Mouse (Mus musculus): ENCODE measurements around the gene Ovca2. TPM values are rescaled to one million over a fixed set of nuclear protein-coding genes. Genes with fewer than 3 reads are reported as not detected.

Gene Ovca2
- total RNA-seq, 2 experiments from 2014 or later, result 18.2 to 18.3 TPM

- DNase-seq (ENCODE audit: extremely low spot score in 1 of 2, low spot score in 1 of 2), result no peak
These were observed 7.3 kb downstream of the Ovca2 start for GRCm38 (mm10) chr11:75171186-75171865.

GRCm38 (mm10) chr11:75170136-75170751 is 8.4 kb downstream of the Ovca2 start:
- DNase-seq (ENCODE audit: extremely low spot score in 1 of 2, low spot score in 1 of 2), result peak; percentile 92 to 94

- DNase-seq (ENCODE audit: extremely low spot score in 1 of 2, low spot score in 1 of 2), result no peak
These were observed 9.1 kb downstream of the Ovca2 start, which contains the start of gene Hic1 for GRCm38 (mm10) chr11:75169405-75170080. Gene Hic1 (minus strand): TSS chr11:75169519.

GRCm38 (mm10) chr11:75168590-75169361 is 9.9 kb downstream of the Ovca2 start:
- peak; percentile 76 to 80 for DNase-seq (ENCODE audit: extremely low spot score in 1 of 2, low spot score in 1 of 2)

- no peak for DNase-seq (ENCODE audit: extremely low spot score in 1 of 2, low spot score in 1 of 2)
These were observed 10.7 kb downstream of the Ovca2 start for GRCm38 (mm10) chr11:75167643-75168589.

- DNase-seq (ENCODE audit: extremely low spot score in 1 of 2, low spot score in 1 of 2), result no peak
These were observed 11.6 kb downstream of the Ovca2 start for GRCm38 (mm10) chr11:75166861-75167642.

- no peak for DNase-seq (ENCODE audit: extremely low spot score in 1 of 2, low spot score in 1 of 2)
These were observed 12.3 kb downstream of the Ovca2 start for GRCm38 (mm10) chr11:75166193-75166842.

- DNase-seq (ENCODE audit: extremely low spot score in 1 of 2, low spot score in 1 of 2), result peak; percentile 79 to 87
These were observed 13.0 kb downstream of the Ovca2 start for GRCm38 (mm10) chr11:75165441-75166192.

- no peak for DNase-seq (ENCODE audit: extremely low spot score in 1 of 2, low spot score in 1 of 2)
These were observed 13.9 kb downstream of the Ovca2 start for GRCm38 (mm10) chr11:75164750-75165149.

GRCm38 (mm10) chr11:75164051-75164450 is 14.6 kb downstream of the Ovca2 start:
- no peak for DNase-seq (ENCODE audit: extremely low spot score in 1 of 2, low spot score in 1 of 2)

GRCm38 (mm10) chr11:75163379-75163778 is 15.3 kb downstream of the Ovca2 start:
- DNase-seq (ENCODE audit: extremely low spot score in 1 of 2, low spot score in 1 of 2), result no peak

GRCm38 (mm10) chr11:75162591-75163080 is 16.0 kb downstream of the Ovca2 start:
- DNase-seq (ENCODE audit: extremely low spot score in 1 of 2, low spot score in 1 of 2), result no peak

GRCm38 (mm10) chr11:75161417-75162008 is 17.1 kb downstream of the Ovca2 start:
- DNase-seq (ENCODE audit: extremely low spot score in 1 of 2, low spot score in 1 of 2), result no peak

GRCm38 (mm10) chr11:75160954-75161353 is 17.7 kb downstream of the Ovca2 start:
- DNase-seq (ENCODE audit: extremely low spot score in 1 of 2, low spot score in 1 of 2), result no peak

- DNase-seq (ENCODE audit: extremely low spot score in 1 of 2, low spot score in 1 of 2), result peak in 1 of 2 experiments; percentile 23
These were observed 19.1 kb downstream of the Ovca2 start for GRCm38 (mm10) chr11:75159564-75159963.

- no peak for DNase-seq (ENCODE audit: extremely low spot score in 1 of 2, low spot score in 1 of 2)
These were observed 20.2 kb downstream of the Ovca2 start for GRCm38 (mm10) chr11:75158432-75158831.

- no peak for DNase-seq (ENCODE audit: extremely low spot score in 1 of 2, low spot score in 1 of 2)
These were observed 20.7 kb downstream of the Ovca2 start for GRCm38 (mm10) chr11:75157901-75158300.
